Mouse (Mus musculus) thymus, adult 2 months (tissue): Measurements from ENCODE around the gene Hnrnpd.

ENCODE experiments used
- CTCF ChIP-seq: fragments of 200-500 bp; IDR thresholded peaks from 2 replicates; pipeline ENCODE4 v1.5.1; 2012; ENCODE audit warnings: mild to moderate bottlenecking, control low read depth, low read length, moderate library complexity, borderline replicate concordance; ENCODE audit not compliant: control insufficient read depth, poor library complexity, insufficient read depth; ENCODE audit errors: extremely low read depth
- POLR2A ChIP-seq: fragments of 200-500 bp; IDR thresholded peaks from 2 replicates; pipeline ENCODE4 v1.6.1; 2012; ENCODE audit warnings: mild to moderate bottlenecking, low read length, control low read depth, moderate library complexity; ENCODE audit not compliant: control insufficient read depth, poor library complexity, insufficient read depth; ENCODE audit errors: extremely low read depth

- TF ChIP-seq CTCF: no peak
- TF ChIP-seq POLR2A: no peak
These were observed 56.7 kb downstream of the Hnrnpd start for GRCm38 (mm10) chr5:99922033-99922432.
